ENCODE assay signal across 26 mouse cellular contexts in the genomic region with DNA sequence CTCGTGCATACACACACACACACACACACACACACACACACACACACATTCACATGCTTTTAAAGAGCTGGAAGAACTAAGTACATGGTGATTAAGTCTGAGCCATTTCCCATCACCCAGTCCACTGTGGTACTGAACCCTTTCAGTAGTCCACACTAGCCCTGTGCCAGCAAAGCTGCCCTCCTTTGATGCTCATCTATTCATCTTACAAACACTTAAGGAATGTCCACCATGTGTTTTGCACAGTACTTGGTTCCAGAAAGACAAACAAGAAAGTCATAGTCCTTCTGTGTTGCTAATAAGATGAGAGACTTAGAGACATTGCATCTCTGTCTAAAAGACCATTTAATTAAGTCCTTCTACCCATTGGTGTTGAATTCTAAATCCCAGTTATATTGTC. TPM values are rescaled to one million over a fixed set of nuclear protein-coding genes. Genes with fewer than 3 reads are reported as not detected.
DNase-seq lines count a peak whose midpoint lies in the region; ATAC-seq and TF ChIP-seq lines count a peak whose summit lies in the region.
"Had no signal": no experiment of that assay in that cellular context is flagged by ENCODE, and none has a peak within 500 bp of the region (broad histone marks: within the 10 kb centered on the region; RNA-seq: fewer than 3 reads in every experiment).

No protein-coding gene starts in this region.

- peaks cover 18% of the 10 kb centered on the region for H3K4me1 ChIP-seq in embryonic facial prominence, embryonic 15.5 days
- no peaks in the 10 kb centered on the region for H3K4me1 ChIP-seq in embryonic facial prominence, embryonic 10.5 days
- no peaks in the 10 kb centered on the region for H3K4me1 ChIP-seq in midbrain, embryonic 15.5 days
- H3K4me1 ChIP-seq: forebrain, embryonic 10.5 days; forebrain, embryonic 12.5 days had no signal

- H3K4me3 ChIP-seq in embryonic facial prominence, embryonic 15.5 days (replicated peaks): no peak overlapping the region
- H3K4me3 ChIP-seq in embryonic facial prominence, embryonic 10.5 days: no peak overlapping the region
- no peak overlapping the region for H3K4me3 ChIP-seq in midbrain, embryonic 15.5 days
- H3K4me3 ChIP-seq: embryonic facial prominence, embryonic 13.5 days; erythroblast, embryonic 14.5 days; forebrain, embryonic 10.5 days; forebrain, embryonic 12.5 days had no signal

- 0 out of 2 replicates have a peak overlapping the region, but pooled peaks have one; percentile 0 for H3K27ac ChIP-seq in embryonic facial prominence, embryonic 15.5 days (replicated peaks)
- H3K27ac ChIP-seq in embryonic facial prominence, embryonic 10.5 days (replicated peaks): no peak overlapping the region
- no peak overlapping the region for H3K27ac ChIP-seq in midbrain, embryonic 15.5 days
- H3K27ac ChIP-seq: embryonic facial prominence, embryonic 13.5 days; forebrain, embryonic 10.5 days; forebrain, embryonic 12.5 days had no signal

- TF ChIP-seq CTCF in Patski (IDR thresholded peaks at IDR 0.05): no peak

- in situ Hi-C loops in Patski (cut with MboI; ENCODE audit: low pct_unique_long_range_greater_than_20kb): no loop called here

- DNase-seq in embryonic facial prominence, embryonic 10.5 days (ENCODE audit: low spot score): no peak
- DNase-seq in 3134 (ENCODE audit: extremely low read depth, insufficient read length, low spot score): peak; percentile 45
- peak; percentile 84 for DNase-seq in Muller cell, postnatal 12 days (ENCODE audit: inconsistent ontology term)
- DNase-seq in Patski (ENCODE audit: low read depth, low spot score): no peak
- no peak for DNase-seq in adrenal gland, adult (ENCODE audit: inconsistent age in 2 of 2, low spot score in 1 of 2)
- no peak for DNase-seq in testis, postnatal 10 days (ENCODE audit: low spot score)
- DNase-seq: adrenal gland, adult 8-10 months; adrenal gland, postnatal 14 days; adrenal gland, postnatal 36 days; B cell, adult 2 months; cerebellum, adult 11-12 months; cerebellum, adult 2 months; cerebellum, adult 9-10 months; cerebellum, postnatal 10 days; cerebellum, postnatal 25 days had no signal

- no peak for ATAC-seq in embryonic facial prominence, embryonic 15.5 days (ENCODE audit: insufficient number of reproducible peaks, low FRiP score, low TSS enrichment, low read depth)
- peak; percentile 92 for ATAC-seq in Patski
- ATAC-seq in midbrain, embryonic 15.5 days (replicated peaks): no peak
- ATAC-seq: CD4-positive, CD25-positive, alpha-beta regulatory T cell, adult 4 months; forebrain, embryonic 14.5 days; forebrain, embryonic 16.5 days had no signal

- CTCF ChIA-PET in Patski (lab: Charles Lee): no interaction called here

- H3K9ac ChIP-seq in embryonic facial prominence, embryonic 15.5 days: no peak overlapping the region
- no peak overlapping the region for H3K9ac ChIP-seq in midbrain, embryonic 15.5 days
- H3K9ac ChIP-seq: embryonic facial prominence, embryonic 13.5 days; forebrain, embryonic 12.5 days had no signal

- POLR2A ChIA-PET in Patski (lab: Charles Lee): no interaction called here

- H3K4me2 ChIP-seq in embryonic facial prominence, embryonic 15.5 days (replicated peaks): no peak overlapping the region
- H3K4me2 ChIP-seq in midbrain, embryonic 15.5 days: no peak overlapping the region
- H3K4me2 ChIP-seq: embryonic facial prominence, embryonic 13.5 days; forebrain, embryonic 12.5 days had no signal

- H3K9me3 ChIP-seq in embryonic facial prominence, embryonic 15.5 days (replicated peaks): no peaks in the 10 kb centered on the region
- H3K9me3 ChIP-seq in embryonic facial prominence, embryonic 10.5 days: no peaks in the 10 kb centered on the region
- H3K9me3 ChIP-seq in midbrain, embryonic 15.5 days: no peaks in the 10 kb centered on the region
- H3K9me3 ChIP-seq: embryonic facial prominence, embryonic 13.5 days; forebrain, embryonic 10.5 days; forebrain, embryonic 12.5 days; G1E had no signal

- no peaks in the 10 kb centered on the region for H3K27me3 ChIP-seq in embryonic facial prominence, embryonic 15.5 days
- no peaks in the 10 kb centered on the region for H3K27me3 ChIP-seq in embryonic facial prominence, embryonic 10.5 days (replicated peaks; ENCODE audit: low read depth, poor library complexity, severe bottlenecking)
- H3K27me3 ChIP-seq in Patski: no peaks in the 10 kb centered on the region
- no peaks in the 10 kb centered on the region for H3K27me3 ChIP-seq in midbrain, embryonic 15.5 days (replicated peaks)
- H3K27me3 ChIP-seq: CH12.LX; embryonic facial prominence, embryonic 13.5 days; forebrain, embryonic 12.5 days had no signal

- no peaks in the 10 kb centered on the region for H3K36me3 ChIP-seq in embryonic facial prominence, embryonic 15.5 days
- H3K36me3 ChIP-seq in embryonic facial prominence, embryonic 10.5 days (replicated peaks): peaks cover 19% of the 10 kb centered on the region; the same call in 1 of the 2 replicates
- H3K36me3 ChIP-seq in midbrain, embryonic 15.5 days (replicated peaks): no peaks in the 10 kb centered on the region
- H3K36me3 ChIP-seq: forebrain, embryonic 10.5 days; forebrain, embryonic 12.5 days; G1E had no signal

- WGBS in embryonic facial prominence, embryonic 15.5 days: 88% methylated on average over 1 of the region's 1 CpGs
- WGBS in embryonic facial prominence, embryonic 10.5 days: 83% methylated on average over 1 of the region's 1 CpGs
- WGBS in midbrain, embryonic 15.5 days: 76% methylated on average over 1 of the region's 1 CpGs

RNA-seq across cellular contexts. Expression of a gene that starts 29.7 kb away (rescaled TPM):
- polyA plus RNA-seq in embryonic facial prominence, embryonic 15.5 days (2015; fragmentation: Nextera tagmentation; extraction: Ambion mirVana): 89.0 and 90.2 TPM in 2 replicates
- 62.9 and 69.6 TPM in 2 replicates for polyA plus RNA-seq in embryonic facial prominence, embryonic 10.5 days (2016; fragmentation: Nextera tagmentation; extraction: Ambion mirVana)
- 0.32 TPM for polyA plus RNA-seq in Patski (2021)
- polyA plus RNA-seq in midbrain, embryonic 15.5 days (2015; fragmentation: Nextera tagmentation; extraction: Ambion mirVana): 9.4 TPM in 2 replicates
- polyA plus RNA-seq: CD4-positive, CD25-positive, alpha-beta regulatory T cell, adult 4 months; erythroblast, embryonic 14.5 days; G1E had no signal

Comparison
In these comparisons a context has a peak if more than half of its experiments do, and no peak if none do; other contexts are left out.
1. DNase-seq: peak in 3134 (single experiment) and Muller cell, postnatal 12 days (single experiment); none in embryonic facial prominence, embryonic 10.5 days (single experiment), Patski (single experiment), adrenal gland, adult (0 of 2) and testis, postnatal 10 days (single experiment).